Mouse (Mus musculus) liver, postnatal 0 days (tissue): Measurements from ENCODE around the gene Csk.

ENCODE experiments used
- CTCF ChIP-seq: sonication (generic); IDR thresholded peaks from 2 replicates; pipeline ENCODE4 v1.5.1; 2016; ENCODE audit warnings: antibody characterized with exemption, low read depth
- EP300 ChIP-seq: IDR thresholded peaks from 2 replicates; pipeline ENCODE4 v1.6.1; 2016; ENCODE audit warnings: antibody characterized with exemption, low read depth, mild to moderate bottlenecking

GRCm38 (mm10) chr9:57641775-57642550 lies 11.5 kb downstream of the Csk start:
- TF ChIP-seq CTCF (no peak), EP300 (no peak)
